Mouse (Mus musculus) sigmoid colon, adult 10 weeks (tissue): ENCODE measurements around the gene Olfr1110. TPM values are rescaled to one million over a fixed set of nuclear protein-coding genes. Genes with fewer than 3 reads are reported as not detected.

Experiments used
- polyA plus RNA-seq: library from polyadenylated mRNA; stranded (reverse); fragments of 350-450 nt; fragmentation: Illumina TruSeq; extraction: RNeasy Lipid Tissue Mini Kit (QIAGEN cat#74804); gene quantifications from one replicate; pipeline ENCODE4 v1.2.3, GENCODE M21; 2014; ENCODE audit warnings: low read depth, low replicate concordance

Olfr1110 gene
- polyA plus RNA-seq = not detected

GRCm38 (mm10) chr2:87140200-87140599, at the start of gene Olfr1110:
Gene Olfr1110, minus strand, starts transcription at chr2:87140300.

GRCm38 (mm10) chr2:87187498-87187897, 47.4 kb upstream of the Olfr1110 start, which contains the start of gene Olfr1112:
Gene Olfr1112, plus strand, starts transcription at chr2:87187798.

GRCm38 (mm10) chr2:87152524-87152923, 12.4 kb upstream of the Olfr1110 start, which contains the start of gene Olfr1111:
Gene Olfr1111, minus strand, starts transcription at chr2:87152624.

GRCm38 (mm10) chr2:87114467-87114866, 25.6 kb downstream of the Olfr1110 start, which contains the start of gene Olfr259:
Gene Olfr259, minus strand, starts transcription at chr2:87114567.

GRCm38 (mm10) chr2:87095908-87096307, 44.2 kb downstream of the Olfr1110 start, which contains the start of gene Olfr1109:
Gene Olfr1109, minus strand, starts transcription at chr2:87096008.

Other genes starting within 250 kb of the Olfr1110 start
- not detected for gene Olfr1097, start 248.1 kb downstream of the Olfr1110 start, polyA plus RNA-seq
- gene Olfr1098, start 215.8 kb downstream of the Olfr1110 start, polyA plus RNA-seq = not detected
- gene Olfr1099, start 179.6 kb downstream of the Olfr1110 start, polyA plus RNA-seq = not detected
- gene Olfr1100, start 160.3 kb downstream of the Olfr1110 start, polyA plus RNA-seq = not detected
- gene Olfr1101, start 149.1 kb downstream of the Olfr1110 start, polyA plus RNA-seq = not detected
- not detected for gene Olfr1102, start 141.9 kb downstream of the Olfr1110 start, polyA plus RNA-seq
- gene Olfr1104, start 113.2 kb downstream of the Olfr1110 start, polyA plus RNA-seq = not detected
- gene Olfr1105, start 103.8 kb downstream of the Olfr1110 start, polyA plus RNA-seq = not detected
- gene Olfr1106, start 88.0 kb downstream of the Olfr1110 start, polyA plus RNA-seq = not detected
- not detected for gene Olfr1107, start 64.5 kb downstream of the Olfr1110 start, polyA plus RNA-seq
- not detected for gene Olfr1109, start 44.3 kb downstream of the Olfr1110 start, polyA plus RNA-seq
- not detected for gene Olfr259, start 25.7 kb downstream of the Olfr1110 start, polyA plus RNA-seq
- gene Olfr1111, start 12.3 kb upstream of the Olfr1110 start, polyA plus RNA-seq = not detected
- not detected for gene Olfr1112, start 47.5 kb upstream of the Olfr1110 start, polyA plus RNA-seq
- not detected for gene Olfr1113, start 68.7 kb upstream of the Olfr1110 start, polyA plus RNA-seq
- gene Olfr1115, start 107.7 kb upstream of the Olfr1110 start, polyA plus RNA-seq = not detected
- gene Olfr1116, start 127.2 kb upstream of the Olfr1110 start, polyA plus RNA-seq = not detected
- not detected for gene Olfr1118, start 167.3 kb upstream of the Olfr1110 start, polyA plus RNA-seq
- not detected for gene Olfr1120, start 214.5 kb upstream of the Olfr1110 start, polyA plus RNA-seq
- gene Olfr1121, start 229.6 kb upstream of the Olfr1110 start, polyA plus RNA-seq = not detected
- not detected for gene Olfr1122, start 245.5 kb upstream of the Olfr1110 start, polyA plus RNA-seq